Mouse (Mus musculus) layer of hippocampus, adult 6 months (tissue): ENCODE data around the gene Grcc10. TPM values are rescaled to one million over a fixed set of nuclear protein-coding genes. Genes with fewer than 3 reads are reported as not detected.

ENCODE experiments used
- long read RNA-seq, 2 experiments: library from polyadenylated mRNA; unstranded; transcript quantifications; one replicate each; pipeline ENCODE4 v2.0.0; 2019 to 2020
- microRNA-seq: library from miRNA; unstranded; fragments of <30 nt; microRNA quantifications from one replicate; pipeline ENCODE4 v1.2.0, GENCODE M21; 2020
- polyA plus RNA-seq: library from polyadenylated mRNA; unstranded; fragments of <200 nt; fragmentation: Nextera tagmentation; gene quantifications from 2 replicates; pipeline ENCODE4 v1.2.3, GENCODE M21; 2021

Gene Grcc10
- polyA plus RNA-seq = 1,248 and 1,281 TPM in 2 replicates
- long read RNA-seq, experiment 1, transcript Grcc10-203 (2 exons, 424 nt) = minor isoform, 5 of 439 reads
- long read RNA-seq, experiment 1, transcript Grcc10-201 (3 exons, 863 nt) = major isoform, 426 of 439 reads
- long read RNA-seq, experiment 1, partial matches to known transcripts = 0 of 439 reads
- long read RNA-seq, experiment 1, other reads (novel, unspliced or antisense) = 8 of 439 reads
- long read RNA-seq, experiment 2, transcript Grcc10-201 (3 exons, 863 nt) = major isoform, 29 of 37 reads
- long read RNA-seq, experiment 2, partial matches to known transcripts = 0 of 37 reads
- long read RNA-seq, experiment 2, other reads (novel, unspliced or antisense) = 4 of 37 reads

GRCm38 (mm10) chr6:124740888-124741761 is at the start of gene Grcc10:
Gene Grcc10, minus strand, starts transcription at chr6:124741374.

GRCm38 (mm10) chr6:124779222-124779983 is 38.2 kb upstream of the Grcc10 start, which contains the start of gene Lrrc23:
Gene Lrrc23, minus strand, starts transcription at chr6:124779727.

GRCm38 (mm10) chr6:124769101-124769765 is 28.1 kb upstream of the Grcc10 start, which contains the start of gene Eno2:
Gene Eno2, minus strand, starts transcription at chr6:124769673.

GRCm38 (mm10) chr6:124755831-124756595 is 14.8 kb upstream of the Grcc10 start, which contains the start of the genes Gm45234 and Atn1:
Gene Gm45234, minus strand, starts transcription at chr6:124756021.
Gene Atn1, minus strand, starts transcription at chr6:124756524.

GRCm38 (mm10) chr6:124738511-124739023 is 2.6 kb downstream of the Grcc10 start, which contains the start of gene Ptpn6:
Gene Ptpn6, minus strand, starts transcription at chr6:124738714.

GRCm38 (mm10) chr6:124711824-124712782 is 29.1 kb downstream of the Grcc10 start, which contains the start of the genes Emg1 and Phb2:
Gene Emg1, minus strand, starts transcription at chr6:124712178.
Gene Phb2, plus strand, starts transcription at chr6:124712336.

Small RNAs within 50 kb of the gene (microRNA-seq; reads per million reads assigned to microRNA genes)
- gene Mir141 = 14.8 reads per million, percentile 37 among the genes with 10 or more reads in this experiment
- 163 reads per million, percentile 63 among the genes with 10 or more reads in this experiment for gene Mir200c

Other genes with a start within 250 kb of the Grcc10 start
- 0.58 and 0.63 TPM in 2 replicates for gene C1rl, start 248.3 kb downstream of the Grcc10 start, polyA plus RNA-seq
- gene C1ra, start 229.0 kb downstream of the Grcc10 start, polyA plus RNA-seq = 1.6 and 1.9 TPM in 2 replicates
- gene C1s1, start 199.0 kb downstream of the Grcc10 start, polyA plus RNA-seq = 0.19 and 0.45 TPM in 2 replicates
- not detected in 2 replicates for gene C1rb, start 171.1 kb downstream of the Grcc10 start, polyA plus RNA-seq
- gene C1s2, start 105.3 kb downstream of the Grcc10 start, polyA plus RNA-seq = 0.05 TPM in 1 of 2 replicates, not detected in the other
- 20.8 and 21.3 TPM in 2 replicates for gene Lpcat3, start 78.3 kb downstream of the Grcc10 start, polyA plus RNA-seq
- 101 and 108 TPM in 2 replicates for gene Emg1, start 29.2 kb downstream of the Grcc10 start, polyA plus RNA-seq
- 140 and 157 TPM in 2 replicates for gene Phb2, start 29.0 kb downstream of the Grcc10 start, polyA plus RNA-seq
- 4.1 and 4.6 TPM in 2 replicates for gene Ptpn6, start 2.7 kb downstream of the Grcc10 start, polyA plus RNA-seq
- gene Gm45234, start 14.6 kb upstream of the Grcc10 start, polyA plus RNA-seq = 0.06 TPM in 1 of 2 replicates, not detected in the other
- gene Atn1, start 15.2 kb upstream of the Grcc10 start, polyA plus RNA-seq = 14.3 and 15.6 TPM in 2 replicates
- 599 and 862 TPM in 2 replicates for gene Eno2, start 28.3 kb upstream of the Grcc10 start, polyA plus RNA-seq
- gene Lrrc23, start 38.4 kb upstream of the Grcc10 start, polyA plus RNA-seq = 4.3 and 6.1 TPM in 2 replicates
- 5.4 and 5.5 TPM in 2 replicates for gene Spsb2, start 67.3 kb upstream of the Grcc10 start, polyA plus RNA-seq
- 1,210 and 1,292 TPM in 2 replicates for gene Tpi1, start 72.9 kb upstream of the Grcc10 start, polyA plus RNA-seq
- gene Usp5, start 88.1 kb upstream of the Grcc10 start, polyA plus RNA-seq = 98.8 and 105 TPM in 2 replicates
- 0.59 and 0.67 TPM in 2 replicates for gene Cdca3, start 88.2 kb upstream of the Grcc10 start, polyA plus RNA-seq
- gene Gnb3, start 98.9 kb upstream of the Grcc10 start, polyA plus RNA-seq = 0.13 and 0.43 TPM in 2 replicates
- gene P3h3, start 116.4 kb upstream of the Grcc10 start, polyA plus RNA-seq = 1.0 and 1.2 TPM in 2 replicates
- 1.1 and 1.4 TPM in 2 replicates for gene Gpr162, start 122.6 kb upstream of the Grcc10 start, polyA plus RNA-seq
- 0.34 and 0.68 TPM in 2 replicates for gene Cd4, start 146.8 kb upstream of the Grcc10 start, polyA plus RNA-seq
- 7.0 and 11.9 TPM in 2 replicates for gene Lag3, start 170.3 kb upstream of the Grcc10 start, polyA plus RNA-seq
- 294 and 362 TPM in 2 replicates for gene Ptms, start 178.7 kb upstream of the Grcc10 start, polyA plus RNA-seq
- 604 and 679 TPM in 2 replicates for gene Mlf2, start 190.0 kb upstream of the Grcc10 start, polyA plus RNA-seq
- 236 and 263 TPM in 2 replicates for gene Cops7a, start 224.2 kb upstream of the Grcc10 start, polyA plus RNA-seq